Mouse (Mus musculus): ENCODE measurements around the gene Gnb1l.
"Not testable (repeated sequence)": the region's sequence is repeated elsewhere in the genome, so short reads cannot be mapped to it uniquely, and the experiment has no call there.

GRCm38 (mm10) chr16:18533061-18533460, 34.5 kb downstream of the Gnb1l start:
- TF ChIP-seq CTCF, EP300 (IDR thresholded peaks at IDR 0.05; ENCODE audit: low read depth): not testable (repeated sequence)

Measured in heart, postnatal 0 days (tissue).